Mouse (Mus musculus) kidney, adult 18-20 months (tissue): ENCODE measurements around the gene Vsig10.
"Not testable (repeated sequence)": the region's sequence is repeated elsewhere in the genome, so short reads cannot be mapped to it uniquely, and the experiment has no call there.

Source experiments
- DNase-seq: peaks from one replicate; pipeline ENCODE4 v3.0.0; 2021

Gene Vsig10

DNA sequence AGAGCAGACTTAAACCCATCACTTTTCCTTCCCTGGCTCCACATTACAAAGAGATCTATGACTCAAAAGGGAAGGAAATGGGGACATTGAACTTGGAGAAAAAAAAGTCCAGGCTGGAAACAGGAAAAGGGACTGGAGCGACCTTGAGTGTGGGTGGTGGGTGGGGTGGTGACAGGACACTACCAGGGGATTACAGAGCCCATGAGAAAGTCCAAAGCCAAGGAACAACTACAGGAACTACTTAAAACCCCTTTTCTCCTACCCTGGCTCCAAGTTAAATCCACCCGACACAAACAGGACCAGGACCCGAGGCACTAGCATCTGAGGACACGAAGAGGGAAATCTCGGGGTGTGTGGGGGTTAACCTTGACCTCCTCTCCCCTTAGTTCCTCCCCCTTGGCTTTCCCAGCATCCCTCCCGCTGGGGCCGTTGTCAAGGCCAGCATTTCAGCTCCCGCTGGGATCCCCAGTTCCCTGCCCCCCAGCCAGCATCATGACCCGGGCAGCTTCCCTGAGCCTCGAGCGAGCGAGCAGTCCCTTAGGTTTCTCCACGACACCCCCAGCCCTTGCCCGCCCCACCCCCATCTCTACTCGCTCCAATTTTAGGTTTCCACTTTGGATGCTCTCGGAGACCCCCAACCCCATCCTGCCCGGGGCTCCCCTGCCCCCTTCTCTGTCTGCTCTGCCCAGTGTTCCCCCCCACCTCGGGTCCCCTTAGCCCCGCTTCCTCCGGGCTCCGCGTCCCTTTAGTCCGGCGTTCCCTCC lies 37.7 kb downstream of the Vsig10 start:
- DNase-seq, result peak; percentile 50

DNA sequence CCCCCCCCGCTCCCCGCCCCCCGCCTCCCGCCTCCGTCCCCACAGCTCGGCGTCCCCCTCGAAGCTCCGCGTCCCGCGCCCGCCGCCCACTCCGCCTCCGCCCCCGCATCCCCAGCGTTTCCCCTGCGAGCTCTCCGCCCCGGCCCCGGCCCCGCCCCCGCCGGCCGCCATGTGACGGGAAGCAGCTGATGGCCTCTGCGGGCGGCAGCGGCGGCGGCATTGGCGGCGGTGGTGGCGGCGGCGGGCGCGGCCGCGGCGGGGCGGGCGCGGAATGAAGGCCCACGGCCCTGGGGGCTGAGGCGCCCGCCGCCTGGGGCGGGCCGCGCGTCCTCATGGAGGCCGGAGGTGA lies 38.2 kb downstream of the Vsig10 start, which contains the start of gene Wsb2:
Gene Wsb2 (plus strand): TSS at position 176 of the 349 bp plus-strand sequence.
- DNase-seq, result peak; percentile 83

GRCm38 (mm10) chr5:117357478-117358247 lies 38.8 kb downstream of the Vsig10 start:
- peak; percentile 68 for DNase-seq

DNA sequence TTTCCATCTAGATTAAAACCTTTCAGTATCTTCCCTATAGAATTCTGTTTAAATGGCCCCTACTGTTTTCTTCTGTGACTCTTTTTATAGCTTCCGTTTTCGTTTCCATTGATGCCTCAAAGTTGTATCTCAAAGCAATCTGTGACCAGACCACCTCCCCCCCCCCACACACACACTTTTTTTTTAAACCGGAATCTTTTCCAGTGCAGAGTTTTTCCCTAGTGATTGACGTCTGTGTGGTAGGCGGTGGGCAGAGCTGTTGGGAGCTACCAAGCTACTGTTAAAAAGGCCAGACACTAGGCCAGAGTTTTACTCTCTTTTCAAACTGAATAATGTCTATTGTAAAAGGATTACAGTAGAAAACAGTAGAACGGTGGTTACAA lies 39.4 kb downstream of the Vsig10 start:
- DNase-seq, result no peak

GRCm38 (mm10) chr5:117358725-117359124 lies 39.8 kb downstream of the Vsig10 start:
- peak; percentile 79 for DNase-seq

- DNase-seq, result peak; percentile 75
These were observed 40.8 kb downstream of the Vsig10 start for GRCm38 (mm10) chr5:117359497-117360227.

DNA sequence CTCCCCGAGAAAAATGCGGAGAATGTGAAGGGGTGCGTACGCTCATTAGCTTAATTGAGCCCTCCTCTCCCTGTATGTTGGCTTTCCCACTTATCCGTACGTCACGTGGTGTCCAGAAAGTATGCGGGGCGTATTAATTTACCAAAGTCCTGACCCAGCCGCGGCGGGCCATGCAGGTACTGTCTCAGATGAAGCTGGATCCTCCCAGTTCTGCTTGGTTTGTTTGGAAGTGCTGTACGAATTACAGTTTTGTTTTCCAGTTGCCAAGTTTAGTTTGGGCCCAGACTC lies 41.3 kb downstream of the Vsig10 start:
- DNase-seq, result no peak

GRCm38 (mm10) chr5:117360631-117361541 lies 42.0 kb downstream of the Vsig10 start:
- peak; percentile 64 for DNase-seq

DNA sequence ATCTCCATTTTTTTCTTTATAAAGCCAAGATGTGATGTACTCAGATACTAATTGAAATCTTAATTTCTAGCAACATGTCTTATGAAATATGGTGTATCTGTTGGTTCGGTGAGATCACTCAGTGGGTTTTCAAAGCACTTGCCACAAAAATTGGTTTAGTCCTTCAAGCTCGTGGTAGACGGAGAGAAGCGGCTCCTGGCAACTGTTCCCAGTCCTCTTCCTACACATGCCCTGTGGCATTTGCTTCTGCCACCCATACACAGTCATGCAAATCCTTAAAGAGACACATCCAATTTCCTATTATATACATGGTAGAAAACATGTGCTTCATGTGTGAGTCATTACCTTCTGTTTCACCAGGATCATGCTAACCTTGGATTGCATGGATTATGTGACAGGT lies 42.7 kb downstream of the Vsig10 start:
- no peak for DNase-seq

DNA sequence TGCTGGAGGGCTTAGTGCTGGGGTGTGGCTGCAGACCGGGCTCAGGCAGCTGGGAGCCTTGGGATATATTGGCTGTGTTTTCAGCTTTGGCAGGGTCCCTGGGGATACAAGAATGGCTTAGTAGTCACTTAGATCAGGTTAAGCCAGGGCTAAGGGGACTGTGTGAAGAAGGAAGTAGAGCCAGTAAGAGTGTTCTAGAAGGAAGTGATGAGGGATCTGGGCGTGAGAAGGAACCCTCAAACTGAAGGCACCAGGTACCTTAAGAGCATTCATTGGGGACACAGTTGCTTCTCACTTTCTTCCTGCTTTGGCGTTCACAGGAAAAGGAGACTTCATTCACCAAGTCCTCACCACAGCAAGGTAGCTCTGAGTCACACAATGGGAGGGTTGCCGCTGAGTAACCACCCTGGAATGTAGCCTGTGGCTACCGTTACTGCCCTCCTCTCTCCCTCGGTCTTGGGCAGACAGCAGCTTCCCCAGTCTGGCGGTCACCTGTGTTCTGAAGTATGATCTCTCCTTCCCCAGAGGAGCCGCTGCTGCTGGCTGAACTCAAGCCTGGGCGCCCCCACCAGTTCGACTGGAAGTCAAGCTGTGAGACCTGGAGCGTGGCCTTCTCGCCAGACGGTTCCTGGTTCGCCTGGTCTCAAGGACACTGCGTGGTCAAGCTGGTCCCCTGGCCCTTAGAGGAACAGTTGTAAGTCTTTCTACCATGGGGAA lies 44.3 kb downstream of the Vsig10 start:
- peak; percentile 59 for DNase-seq

DNA sequence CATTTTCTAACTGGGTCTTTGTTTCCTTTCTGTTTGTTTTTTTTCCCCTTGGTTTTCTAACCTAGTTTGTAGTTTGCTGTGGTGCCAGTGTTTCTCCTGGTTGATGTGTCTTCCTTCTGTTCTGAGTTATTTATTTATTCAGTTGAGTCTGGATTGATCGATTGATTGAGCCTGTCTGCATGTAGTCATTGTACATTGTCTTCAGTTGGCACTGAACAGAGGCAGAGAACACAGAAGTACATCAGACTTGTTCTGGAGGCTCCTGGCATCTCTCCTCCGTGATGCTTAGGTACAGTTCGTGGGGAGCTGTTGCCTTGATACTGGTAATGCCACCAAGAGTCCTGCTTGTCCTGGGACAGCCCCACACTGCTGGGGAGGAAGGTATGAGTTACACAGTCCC lies 45.9 kb downstream of the Vsig10 start:
- DNase-seq, result no peak

- DNase-seq, result peak; percentile 54
These were observed 47.1 kb downstream of the Vsig10 start for GRCm38 (mm10) chr5:117365904-117366561.

- DNase-seq, result no peak
These were observed 48.3 kb downstream of the Vsig10 start for GRCm38 (mm10) chr5:117367206-117367605.

DNA sequence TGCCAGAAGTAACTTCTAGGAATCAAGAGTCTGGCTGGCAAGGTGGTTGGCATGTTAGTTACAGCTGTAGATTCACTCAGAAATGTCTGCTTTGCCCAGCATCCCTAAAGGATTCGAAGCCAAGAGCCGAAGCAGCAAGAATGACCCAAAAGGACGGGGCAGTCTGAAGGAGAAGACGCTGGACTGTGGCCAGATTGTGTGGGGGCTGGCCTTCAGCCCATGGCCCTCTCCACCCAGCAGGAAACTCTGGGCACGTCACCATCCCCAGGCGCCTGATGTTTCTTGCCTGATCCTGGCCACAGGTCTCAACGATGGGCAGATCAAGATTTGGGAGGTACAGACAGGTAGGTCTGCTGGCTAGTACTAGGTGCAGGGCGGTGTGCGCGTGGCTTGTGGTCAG lies 51.7 kb downstream of the Vsig10 start:
- peak; percentile 71 for DNase-seq

DNA sequence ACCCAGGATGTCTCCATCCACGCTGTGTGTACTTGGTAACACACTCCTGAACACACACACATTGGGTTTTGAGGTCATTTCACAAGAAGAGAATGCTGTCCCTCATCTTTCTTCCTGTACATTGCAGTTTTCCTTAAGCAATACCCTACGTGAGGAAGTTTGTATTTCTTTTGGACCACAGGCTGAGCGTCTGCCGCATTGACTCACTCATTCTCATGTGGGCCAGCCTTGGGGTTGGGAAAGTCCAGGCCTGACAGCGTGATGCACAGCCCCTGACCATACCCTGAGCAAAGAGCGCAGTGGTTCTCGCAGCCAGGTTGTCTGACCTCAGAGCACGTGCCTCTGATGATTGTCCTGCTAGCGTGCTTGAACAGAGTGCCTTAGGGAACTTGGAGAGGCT lies 54.5 kb downstream of the Vsig10 start:
- DNase-seq, result no peak

DNA sequence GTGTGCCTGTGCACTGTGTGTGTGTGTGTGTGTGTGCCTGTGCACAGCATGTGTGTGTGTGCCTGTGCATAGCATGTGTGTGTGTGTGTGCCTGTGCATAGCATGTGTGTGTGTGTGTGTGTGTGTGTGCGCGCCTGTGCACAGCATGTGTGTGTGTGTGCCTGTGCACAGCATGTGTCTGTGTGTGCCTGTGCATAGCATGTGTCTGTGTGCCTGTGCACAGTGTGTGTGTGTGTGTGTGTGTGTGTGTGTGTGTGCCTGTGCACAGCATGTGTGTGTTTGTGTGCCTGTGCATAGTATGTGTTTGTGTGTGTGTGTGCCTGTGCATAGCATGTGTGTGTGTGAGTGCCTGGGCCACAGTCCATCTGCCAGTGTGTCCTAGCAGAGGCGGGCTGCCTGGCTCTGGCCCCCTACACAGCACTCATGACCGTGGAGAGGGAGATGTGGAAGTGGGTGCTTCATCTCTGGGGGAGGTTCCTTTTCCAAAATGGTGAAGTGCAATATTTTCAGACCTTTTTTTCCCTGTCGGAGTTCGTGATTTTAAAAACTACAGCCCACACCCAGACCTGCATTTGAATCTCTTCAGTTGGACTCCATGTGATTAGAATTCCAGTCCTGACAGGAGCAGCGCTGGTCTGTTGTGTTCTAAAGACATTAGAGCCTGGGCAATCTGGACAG lies 55.6 kb downstream of the Vsig10 start:
- no peak for DNase-seq

DNA sequence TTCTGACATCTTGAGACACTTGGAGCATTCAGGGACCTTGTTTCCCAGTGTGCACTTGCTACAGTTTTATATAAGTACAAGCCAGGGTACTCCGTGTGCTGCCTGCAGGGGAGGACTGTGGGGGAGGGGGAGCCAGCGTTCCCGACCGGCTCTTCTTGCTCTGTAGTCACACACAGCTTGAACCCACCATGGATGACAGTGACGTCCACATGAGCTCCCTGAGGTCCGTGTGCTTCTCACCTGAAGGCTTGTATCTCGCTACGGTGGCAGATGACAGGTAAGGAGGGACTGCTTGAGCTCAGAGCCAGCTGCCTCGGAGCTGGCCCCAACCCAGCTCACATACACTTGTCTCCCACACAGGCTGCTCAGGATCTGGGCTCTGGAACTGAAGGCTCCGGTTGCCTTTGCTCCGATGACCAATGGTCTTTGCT lies 57.5 kb downstream of the Vsig10 start:
- no peak for DNase-seq

DNA sequence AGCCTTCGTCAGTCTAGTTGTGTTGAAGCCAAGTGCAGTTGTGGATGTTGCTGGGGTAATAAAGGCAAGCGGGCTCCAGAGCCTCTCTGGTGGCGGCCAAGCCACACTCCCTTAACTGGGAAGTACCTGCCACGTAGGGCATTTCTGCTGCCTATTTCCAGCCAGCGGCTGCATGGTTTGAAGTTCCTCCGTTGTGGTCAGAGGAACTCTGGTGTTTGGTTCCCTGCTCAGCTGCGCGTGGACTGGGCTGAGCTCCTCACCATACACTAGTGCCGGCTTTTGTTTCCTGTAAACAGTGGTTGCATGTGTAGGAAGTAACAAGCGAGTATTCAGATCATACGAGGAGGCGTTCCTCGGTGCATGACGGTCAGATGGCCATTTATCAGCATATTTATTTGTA lies 58.8 kb downstream of the Vsig10 start:
- DNase-seq, result not testable (repeated sequence)

- DNase-seq, result no peak
These were observed 61.3 kb downstream of the Vsig10 start for GRCm38 (mm10) chr5:117380199-117380598.

GRCm38 (mm10) chr5:117381785-117382184 lies 62.9 kb downstream of the Vsig10 start:
- no peak for DNase-seq

DNA sequence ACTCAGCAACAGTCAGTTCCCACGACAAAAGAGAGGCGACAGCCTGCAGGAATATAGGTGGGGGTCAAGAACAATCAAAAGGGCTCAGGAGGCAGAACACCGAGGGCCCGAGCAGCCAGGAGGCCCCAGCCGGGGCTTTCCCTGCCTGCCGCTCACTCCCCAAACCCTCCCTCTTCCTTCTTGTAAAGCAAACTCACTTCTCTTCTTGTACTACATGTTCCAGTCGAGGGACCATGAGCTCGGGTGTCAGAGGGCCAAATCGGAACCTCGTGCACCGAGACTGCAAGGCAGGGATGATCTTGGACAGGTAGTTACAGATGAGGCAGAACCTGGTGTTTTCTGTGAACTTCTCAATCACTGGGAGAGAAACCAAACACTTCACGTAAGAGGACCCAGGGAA lies 64.3 kb downstream of the Vsig10 start:
- no peak for DNase-seq
